Mouse (Mus musculus) ES-Bruce4 (cell line): ENCODE data around the gene Dclk1.

Source experiments
- EP300 ChIP-seq: IDR thresholded peaks from 2 replicates; pipeline ENCODE4 v1.6.1; 2011; ENCODE audit warnings: low read depth, low read length; ENCODE audit not compliant: insufficient read depth
- POLR2A ChIP-seq: IDR thresholded peaks from one replicate; pipeline ENCODE4 v1.8.1; 2011; ENCODE audit warnings: low read length; ENCODE audit not compliant: insufficient read depth

DNA sequence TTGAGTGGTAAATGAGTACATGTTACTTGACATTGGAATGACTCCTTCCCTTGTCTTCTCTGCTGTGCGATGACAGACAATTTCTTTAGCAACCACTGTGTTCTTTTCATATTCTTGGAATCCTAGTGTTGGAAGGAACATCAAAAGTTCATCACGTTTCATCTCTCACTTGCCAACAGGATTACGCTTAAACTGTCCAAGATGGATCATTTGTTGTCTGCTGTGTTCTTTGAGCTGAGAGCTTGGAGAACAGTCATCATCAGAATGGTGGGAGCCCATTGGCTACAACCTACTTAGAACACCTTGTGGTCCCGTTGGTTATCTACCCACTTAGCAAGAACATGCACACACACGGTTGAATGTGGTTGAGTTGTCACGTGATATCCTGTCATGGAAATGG lies 136.4 kb downstream of the Dclk1 start:
- no peak for TF ChIP-seq POLR2A
- TF ChIP-seq EP300 = no peak
